Mouse (Mus musculus): ENCODE measurements at regions not wholly inside any gene's neighbourhood (a gene's known extent, or its start where the extent isn't known, plus 50 kb on each side); places are given as distances from the start of the nearest gene placed in this dataset.
A peak's percentile ranks its signal among the peaks of the same experiment; 100 is the strongest.

DNA sequence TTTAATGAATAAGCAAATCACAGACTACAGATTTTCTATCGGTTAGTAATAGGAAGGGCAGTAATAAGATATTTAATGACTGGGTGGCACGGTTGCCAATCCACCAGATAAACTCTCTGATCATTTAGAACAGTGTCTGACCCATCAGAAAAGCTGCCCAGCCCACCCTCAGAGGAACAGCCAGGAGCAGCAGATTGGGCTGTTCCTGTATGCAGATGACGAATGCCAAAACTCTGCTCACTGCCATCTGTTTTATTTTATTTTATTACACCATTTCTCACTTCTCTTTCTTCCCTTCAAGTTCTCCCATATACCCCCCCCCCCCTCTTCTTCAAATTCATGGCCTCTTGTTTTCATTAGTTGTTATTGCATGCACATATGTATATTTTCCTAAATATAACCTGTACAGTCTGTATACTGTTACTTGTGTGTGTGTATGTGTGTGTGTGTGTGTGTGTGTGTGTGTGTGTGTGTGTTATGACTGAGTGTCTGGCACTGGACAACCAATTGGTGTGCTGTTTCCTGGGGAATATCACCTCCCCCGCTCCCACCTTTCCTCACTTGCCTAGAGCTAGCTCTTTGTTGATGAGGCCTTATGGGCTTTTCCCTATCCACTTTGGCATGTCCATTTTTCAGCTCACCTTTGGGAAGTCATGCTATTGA, 260.9 kb downstream of the Olfm4 start:
- no peak for DNase-seq (ENCODE audit: low spot score)

- DNase-seq (ENCODE audit: low spot score) = no peak
Observed at GRCm38 (mm10) chr14:80247575-80247974, 263.7 kb downstream of the Olfm4 start.

DNA sequence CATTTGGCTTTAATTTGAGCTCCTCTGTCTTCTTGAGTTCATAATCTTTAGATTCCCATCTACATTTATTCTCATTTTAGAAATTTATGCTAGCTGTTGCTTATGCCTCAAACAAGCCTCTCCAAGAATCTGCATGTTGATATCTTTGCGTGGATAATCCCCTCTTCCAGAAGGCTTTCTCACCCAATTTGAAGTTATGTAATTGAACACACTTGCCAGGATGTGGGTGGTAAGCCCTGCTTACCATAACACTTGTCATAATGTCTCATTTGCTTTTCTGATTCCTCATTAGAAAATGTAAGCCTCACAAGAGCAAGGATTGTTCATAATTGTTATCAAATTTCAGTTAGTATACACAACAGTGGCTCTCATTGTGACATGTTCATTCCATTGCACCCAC, 266.0 kb downstream of the Olfm4 start:
- DNase-seq (ENCODE audit: low spot score) = no peak

DNA sequence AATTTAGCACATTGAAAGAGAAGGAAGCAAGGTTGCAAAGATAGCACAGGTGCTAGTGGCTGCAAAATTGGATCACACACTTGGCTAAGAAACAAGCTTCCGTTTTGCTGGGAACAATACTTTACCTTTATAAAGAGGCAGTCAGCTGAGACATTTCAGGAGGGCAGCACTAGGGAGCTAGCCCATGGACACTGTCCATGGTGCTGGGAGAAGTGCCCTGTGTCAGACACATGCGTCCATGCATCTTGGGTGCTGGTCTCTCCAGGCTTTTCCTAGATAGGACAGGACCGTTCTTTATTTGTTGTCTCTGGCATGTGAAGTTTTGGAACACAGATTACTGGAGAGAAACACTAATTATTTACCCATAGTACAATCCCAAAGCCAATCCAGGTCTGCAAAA, 273.2 kb downstream of the Olfm4 start:
- DNase-seq (ENCODE audit: low spot score) = no peak

GRCm38 (mm10) chr14:80263173-80263572, 279.3 kb downstream of the Olfm4 start:
- no peak for DNase-seq (ENCODE audit: low spot score)

DNA sequence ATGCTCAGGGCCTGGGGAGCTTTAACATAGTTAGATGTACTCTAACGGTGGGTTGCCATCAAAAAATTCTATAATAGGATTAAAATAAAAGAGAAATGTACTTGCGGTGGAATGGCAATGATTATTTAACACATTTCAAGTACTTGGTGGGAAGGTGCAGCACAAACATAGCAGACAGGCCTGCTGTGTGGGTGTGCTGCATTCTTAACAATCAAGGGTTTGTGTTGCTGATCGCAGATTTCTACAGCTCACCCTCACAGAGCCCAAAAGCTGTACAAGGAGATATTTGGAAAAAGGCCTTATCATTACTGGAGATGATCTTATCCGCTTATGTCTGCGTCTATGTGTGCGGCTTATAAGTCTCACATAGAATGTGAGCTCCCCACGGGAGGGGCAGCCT, 281.2 kb downstream of the Olfm4 start:
- no peak for DNase-seq (ENCODE audit: low spot score)

DNA sequence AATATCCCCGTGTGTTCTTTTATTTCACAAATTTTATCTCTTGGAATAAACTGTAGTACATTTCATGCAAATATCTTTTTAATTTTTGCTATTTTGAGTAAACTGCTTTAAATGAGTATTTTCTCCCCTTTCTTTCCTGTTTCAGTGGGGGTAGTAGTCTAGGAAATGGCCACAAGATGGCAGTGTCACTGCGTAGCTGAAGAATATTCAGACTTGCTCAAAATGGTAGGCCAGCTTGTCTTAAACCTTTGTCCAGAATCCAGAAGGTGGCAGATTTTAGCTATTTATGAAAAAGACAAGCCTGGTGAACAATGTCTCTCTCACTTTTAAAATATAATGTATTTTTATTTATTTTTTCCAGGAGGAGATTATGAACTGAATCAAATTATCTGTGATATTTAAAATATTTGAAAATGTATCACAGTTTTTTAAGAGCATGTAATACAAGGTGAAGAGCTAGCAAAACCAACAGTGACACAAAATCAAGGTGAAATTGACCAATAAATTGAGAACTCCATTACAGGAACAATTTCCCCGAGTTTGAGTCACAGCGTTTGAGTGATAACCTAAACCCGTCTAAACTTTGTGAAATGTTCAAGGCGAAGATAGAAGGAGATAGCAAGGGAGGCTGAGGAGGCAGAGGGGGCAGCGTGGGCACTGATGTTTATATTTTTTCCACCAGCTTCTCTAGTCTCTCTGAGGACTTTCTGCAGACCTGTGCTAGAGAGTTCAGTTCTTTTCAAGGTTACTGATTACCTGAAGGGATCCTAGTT, 285.5 kb downstream of the Olfm4 start:
- peak; percentile 38 for DNase-seq (ENCODE audit: low spot score)

- DNase-seq (ENCODE audit: low spot score) = no peak
Observed at GRCm38 (mm10) chr14:80270063-80270462, 286.2 kb downstream of the Olfm4 start.

GRCm38 (mm10) chr14:80280188-80280587, 296.3 kb downstream of the Olfm4 start:
- no peak for DNase-seq (ENCODE audit: low spot score)

- DNase-seq (ENCODE audit: low spot score) = no peak
Observed at GRCm38 (mm10) chr14:80283726-80284125, 299.8 kb downstream of the Olfm4 start.

DNA sequence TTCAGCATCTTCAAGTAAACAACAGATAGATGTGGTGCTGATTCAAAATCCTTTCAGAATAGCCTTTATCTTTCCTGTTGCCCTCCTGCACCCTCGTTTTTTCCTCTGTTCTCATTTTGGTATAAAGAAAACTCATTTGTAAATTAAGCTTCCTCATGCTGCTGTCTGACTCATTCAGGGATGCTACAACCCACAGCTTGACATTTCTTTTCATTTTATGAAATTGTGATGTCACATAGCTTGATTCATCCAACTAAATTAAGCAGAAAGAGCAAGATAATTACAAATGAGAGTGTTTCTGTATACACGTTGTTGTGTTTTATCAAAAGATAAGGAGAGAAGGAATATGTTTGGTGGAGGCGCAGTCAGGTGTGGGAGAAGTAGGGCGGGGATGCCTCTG, 307.5 kb downstream of the Olfm4 start:
- DNase-seq (ENCODE audit: low spot score) = no peak

DNA sequence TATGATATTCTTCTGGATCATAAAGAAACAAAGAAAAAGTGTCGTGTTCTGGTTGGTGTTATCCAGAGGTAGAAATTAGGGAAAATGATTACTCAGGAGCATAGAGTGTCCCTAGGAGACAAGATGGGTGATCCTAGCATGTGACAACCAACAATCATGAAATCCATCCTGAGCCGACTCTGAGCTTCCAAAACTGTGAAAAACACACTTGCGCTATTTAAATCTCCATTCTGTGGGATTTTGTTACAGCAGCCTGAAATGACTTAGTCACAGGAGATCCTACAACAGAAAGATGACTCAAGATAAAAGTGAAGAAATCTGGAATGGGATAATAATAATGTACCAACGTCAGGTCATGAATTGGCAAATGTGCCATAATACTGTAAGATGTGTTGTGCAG, 309.5 kb downstream of the Olfm4 start:
- DNase-seq (ENCODE audit: low spot score) = no peak

GRCm38 (mm10) chr14:80329651-80330050, 345.8 kb downstream of the Olfm4 start:
- no peak for DNase-seq (ENCODE audit: low spot score)

GRCm38 (mm10) chr14:80362024-80362622, 378.2 kb downstream of the Olfm4 start:
- DNase-seq (ENCODE audit: low spot score) = no peak

- DNase-seq (ENCODE audit: low spot score) = no peak
Observed at GRCm38 (mm10) chr14:80369448-80370153, 385.7 kb downstream of the Olfm4 start.

DNA sequence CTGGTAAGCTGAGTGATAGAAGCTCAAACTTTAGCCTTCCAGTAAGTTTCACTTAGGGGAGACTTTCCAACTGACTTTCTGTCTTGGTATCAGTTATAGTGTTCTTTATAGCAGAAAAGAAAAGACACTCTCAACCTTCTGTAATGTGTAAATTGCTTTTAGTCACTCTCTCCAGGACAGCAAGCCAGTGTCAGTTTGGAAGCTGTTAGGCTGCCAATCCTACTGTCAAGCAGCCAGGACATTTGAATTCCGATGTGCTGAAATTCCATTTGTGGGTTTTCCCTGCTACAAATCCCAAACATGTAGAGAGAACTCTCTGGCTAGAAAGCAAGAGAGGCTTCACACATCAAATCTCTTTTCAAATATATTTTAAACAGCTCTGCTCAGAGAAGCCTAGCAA, 390.4 kb downstream of the Olfm4 start:
- no peak for DNase-seq (ENCODE audit: low spot score)

DNA sequence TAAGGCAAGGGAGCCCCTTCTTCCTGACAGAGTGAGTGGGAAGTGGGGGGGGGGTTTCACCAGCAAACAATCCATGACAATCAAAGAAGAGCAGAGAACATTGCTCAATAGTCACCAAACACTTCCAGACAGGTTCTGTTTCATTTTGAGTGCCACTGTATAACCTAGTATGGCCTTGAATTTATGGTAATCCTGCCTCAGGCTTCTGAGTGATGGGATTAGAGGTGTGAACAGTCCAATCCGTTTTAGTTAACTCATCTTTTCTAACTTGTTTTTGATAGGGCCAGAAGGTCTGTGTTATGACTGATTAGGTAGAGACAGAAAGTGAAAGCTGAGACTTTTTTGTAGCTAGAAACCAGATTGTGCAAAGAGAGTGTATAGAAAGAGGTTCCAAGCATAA, 393.2 kb downstream of the Olfm4 start:
- no peak for DNase-seq (ENCODE audit: low spot score)

- no peak for DNase-seq (ENCODE audit: low spot score)
Observed at GRCm38 (mm10) chr14:80391418-80391817, 407.5 kb downstream of the Olfm4 start.

DNA sequence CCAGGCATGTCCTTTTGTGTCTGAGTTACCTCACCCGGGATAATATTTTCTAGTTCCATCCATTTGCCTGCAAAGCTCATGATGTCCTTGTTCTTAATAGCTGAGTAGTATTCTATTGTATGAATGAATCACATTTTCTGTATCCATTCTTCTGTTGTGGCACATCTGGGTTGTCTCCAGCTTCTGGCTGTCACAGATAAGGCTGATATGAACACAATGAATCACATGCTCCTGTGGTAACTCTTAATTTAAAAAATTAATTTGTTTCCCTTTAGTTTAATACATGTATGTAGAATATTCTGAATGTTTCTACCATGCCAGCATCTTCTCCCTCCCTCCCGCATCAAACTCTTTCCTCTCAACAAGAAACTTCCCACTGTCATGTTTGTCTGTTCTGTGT, 424.4 kb downstream of the Olfm4 start:
- DNase-seq (ENCODE audit: low spot score) = no peak

- no peak for DNase-seq (ENCODE audit: low spot score)
Observed at GRCm38 (mm10) chr14:80418810-80419325, 435.0 kb downstream of the Olfm4 start.

GRCm38 (mm10) chr14:80443820-80444219, 459.9 kb downstream of the Olfm4 start:
- no peak for DNase-seq (ENCODE audit: low spot score)

DNA sequence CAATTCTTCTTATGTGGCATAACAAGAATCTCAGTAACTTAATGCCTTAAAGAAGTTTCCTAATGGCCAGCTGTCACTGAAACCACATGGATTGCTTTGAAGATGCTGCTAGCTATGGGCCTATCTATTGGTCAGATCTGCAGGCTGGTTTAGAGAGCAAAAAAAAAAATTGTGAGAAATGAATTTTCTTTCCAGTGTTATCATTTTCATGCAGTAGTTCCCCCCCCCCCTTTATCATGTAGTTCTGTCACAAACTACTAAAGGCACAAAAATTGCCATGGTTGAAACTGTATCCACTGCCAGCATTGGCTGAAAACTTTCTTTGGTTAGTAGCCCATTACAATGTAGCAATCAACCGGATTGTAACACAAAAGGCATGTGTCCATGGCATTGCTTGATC, 487.6 kb downstream of the Olfm4 start:
- DNase-seq (ENCODE audit: low spot score) = no peak

DNA sequence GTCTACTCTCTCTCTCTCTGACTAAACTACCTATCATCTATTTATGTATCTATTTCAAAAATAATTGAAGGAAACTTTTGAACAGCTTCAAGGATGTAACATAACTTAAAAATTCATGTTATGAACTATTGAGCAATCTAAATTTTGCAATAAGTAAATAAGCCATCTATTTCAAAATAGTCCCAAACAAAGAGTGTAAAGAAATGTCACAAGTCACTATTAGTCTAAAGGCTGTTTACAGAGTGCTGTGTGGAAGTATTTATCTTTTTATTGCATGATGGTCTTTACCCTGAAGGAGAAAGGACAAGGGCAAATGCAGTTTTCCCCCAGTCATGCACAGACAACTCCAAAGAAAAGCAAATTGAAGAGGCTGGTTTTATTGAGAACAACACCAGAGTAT, 496.0 kb downstream of the Olfm4 start:
- no peak for DNase-seq (ENCODE audit: low spot score)

Measured in MN1 (cell line).